Mouse (Mus musculus) small intestine, adult 2 months (tissue): ENCODE measurements around the gene Knl1. TPM values are rescaled to one million over a fixed set of nuclear protein-coding genes. Genes with fewer than 3 reads are reported as not detected.

Experiments
- H3K27ac ChIP-seq: fragments of 200-500 bp; 2 replicates; pipeline ENCODE4 v1.5.1; 2012; ENCODE audit warnings: low read depth, low read length, control low read depth, inconsistent platforms; ENCODE audit not compliant: insufficient read depth
- H3K27me3 ChIP-seq: fragments of 200-500 bp; 2 replicates; pipeline ENCODE4 v1.6.1; 2012; ENCODE audit warnings: mild to moderate bottlenecking, moderate library complexity, low read length, inconsistent platforms; ENCODE audit not compliant: control insufficient read depth, insufficient read depth
- H3K36me3 ChIP-seq: fragments of 200-500 bp; 2 replicates; pipeline ENCODE4 v1.6.1; 2012; ENCODE audit warnings: mild to moderate bottlenecking, low read length, control low read depth, inconsistent platforms; ENCODE audit not compliant: control insufficient read depth, insufficient read depth
- H3K4me1 ChIP-seq: fragments of 200-500 bp; 2 replicates; pipeline ENCODE4 v1.6.1; 2012; ENCODE audit warnings: low read length, inconsistent platforms, mixed read lengths; ENCODE audit not compliant: control insufficient read depth, insufficient read depth, insufficient read length
- H3K4me3 ChIP-seq: fragments of 200-500 bp; 2 replicates; pipeline ENCODE4 v1.5.1; 2012; ENCODE audit warnings: low read depth, mild to moderate bottlenecking, control low read depth, inconsistent platforms, low read length, moderate library complexity
- CTCF ChIP-seq: fragments of 200-500 bp; IDR thresholded peaks from 2 replicates; pipeline ENCODE4 v1.5.1; 2012; ENCODE audit warnings: low read depth, mild to moderate bottlenecking, control low read depth, inconsistent platforms, low read length, moderate library complexity, mixed read lengths; ENCODE audit not compliant: insufficient replicate concordance, insufficient read length; ENCODE audit errors: extremely low read depth
- POLR2A ChIP-seq: fragments of 200-500 bp; IDR thresholded peaks from 2 replicates; pipeline ENCODE4 v1.6.1; 2012; ENCODE audit warnings: low read depth, mild to moderate bottlenecking, control low read depth, inconsistent platforms, low read length, moderate library complexity
- WGBS: fragments of 180-500 bp; shearing (Covaris S2); methylation state at CpG from one replicate; pipeline ENCODE4 v1.1.7; 2018; 5-methylcytosine and 5-hydroxymethylcytosine counted together
- polyA plus RNA-seq: library from polyadenylated mRNA; depleted of rRNA; stranded (reverse); fragments of >200 nt; gene quantifications from 2 replicates; pipeline ENCODE4 v1.2.3, GENCODE M21; 2012

Knl1 gene
- polyA plus RNA-seq, 1 experiment, result 0.15 TPM

GRCm38 (mm10) chr2:119035397-119035745, 11.5 kb upstream of the Knl1 start:
- TF ChIP-seq POLR2A (no peak), CTCF (no peak)
- peaks cover 9% of the 10 kb centered on the region for H3K36me3 ChIP-seq
- 13% methylated on average over 7 of the region's 7 CpGs for WGBS
- H3K27me3 ChIP-seq, result no peaks in the 10 kb centered on the region
- no peak overlapping the region for H3K27ac ChIP-seq
- H3K4me1 ChIP-seq, result no peaks in the 10 kb centered on the region
- H3K4me3 ChIP-seq, result peak overlapping the region; percentile 69

- Histone ChIP-seq H3K4me3 (no peak overlapping the region), H3K36me3 (peaks cover 9% of the 10 kb centered on the region), H3K27ac (no peak overlapping the region), H3K4me1 (no peaks in the 10 kb centered on the region), H3K27me3 (no peaks in the 10 kb centered on the region)
- TF ChIP-seq POLR2A, result no peak
- no peak for TF ChIP-seq CTCF
- 41% methylated on average over 4 of the region's 4 CpGs for WGBS
These were observed 6.0 kb upstream of the Knl1 start for GRCm38 (mm10) chr2:119040882-119041281.

GRCm38 (mm10) chr2:119045163-119045562, 1.8 kb upstream of the Knl1 start:
- no peaks in the 10 kb centered on the region for H3K27me3 ChIP-seq
- H3K4me3 ChIP-seq, result no peak overlapping the region
- H3K4me1 ChIP-seq, result peaks cover 2% of the 10 kb centered on the region; the same call in 1 of the 2 replicates
- 85% methylated on average over 2 of the region's 2 CpGs for WGBS
- no peak for TF ChIP-seq POLR2A
- no peak for TF ChIP-seq CTCF
- no peak overlapping the region for H3K27ac ChIP-seq
- no peaks in the 10 kb centered on the region; the same call in 1 of the 2 replicates for H3K36me3 ChIP-seq

GRCm38 (mm10) chr2:119047849-119048248, 930 bp downstream of the Knl1 start:
- H3K4me1 ChIP-seq, result peaks cover 2% of the 10 kb centered on the region; the same call in 1 of the 2 replicates
- H3K4me3 ChIP-seq, result peak overlapping the region; percentile 83

GRCm38 (mm10) chr2:119050132-119050650, 3.3 kb downstream of the Knl1 start:
- Histone ChIP-seq H3K4me1 (peaks cover 2% of the 10 kb centered on the region; the same call in 1 of the 2 replicates), H3K27me3 (no peaks in the 10 kb centered on the region), H3K27ac (no peak overlapping the region), H3K4me3 (no peak overlapping the region), H3K36me3 (no peaks in the 10 kb centered on the region)
- TF ChIP-seq POLR2A, result no peak
- no peak for TF ChIP-seq CTCF
- WGBS, result 15% methylated on average over 4 of the region's 4 CpGs

More at GRCm38 (mm10) chr2:119047849-119048248, 930 bp downstream of the Knl1 start:
- no peak overlapping the region for H3K27ac ChIP-seq
- H3K36me3 ChIP-seq, result no peaks in the 10 kb centered on the region
- H3K27me3 ChIP-seq, result no peaks in the 10 kb centered on the region
- TF ChIP-seq CTCF (no peak), POLR2A (no peak)
- 11% methylated on average over 4 of the region's 4 CpGs for WGBS

GRCm38 (mm10) chr2:119060139-119060538, 13.2 kb downstream of the Knl1 start:
- no peaks in the 10 kb centered on the region for H3K4me1 ChIP-seq
- WGBS, result 73% methylated on average over 2 of the region's 2 CpGs
- peaks cover 5% of the 10 kb centered on the region for H3K36me3 ChIP-seq

GRCm38 (mm10) chr2:119072397-119072796, 25.5 kb downstream of the Knl1 start:
- TF ChIP-seq POLR2A (no peak), CTCF (no peak)
- WGBS, result 94% methylated on average over 4 of the region's 4 CpGs
- H3K36me3 ChIP-seq, result no peaks in the 10 kb centered on the region

More at GRCm38 (mm10) chr2:119060139-119060538, 13.2 kb downstream of the Knl1 start:
- Histone ChIP-seq H3K4me3 (no peak overlapping the region), H3K27ac (no peak overlapping the region), H3K27me3 (no peaks in the 10 kb centered on the region)
- TF ChIP-seq POLR2A, result no peak
- no peak for TF ChIP-seq CTCF

GRCm38 (mm10) chr2:119086156-119086555, 39.2 kb downstream of the Knl1 start:
- H3K4me3 ChIP-seq, result no peak overlapping the region
- TF ChIP-seq CTCF (no peak), POLR2A (no peak)
- H3K27ac ChIP-seq, result no peak overlapping the region
- H3K27me3 ChIP-seq, result no peaks in the 10 kb centered on the region
- no peaks in the 10 kb centered on the region for H3K4me1 ChIP-seq
- H3K36me3 ChIP-seq, result peaks cover 16% of the 10 kb centered on the region
- 82% methylated on average over 2 of the region's 2 CpGs for WGBS

More at GRCm38 (mm10) chr2:119072397-119072796, 25.5 kb downstream of the Knl1 start:
- Histone ChIP-seq H3K4me1 (no peaks in the 10 kb centered on the region), H3K27ac (no peak overlapping the region), H3K4me3 (no peak overlapping the region), H3K27me3 (no peaks in the 10 kb centered on the region)
